Mouse (Mus musculus): ENCODE data around the gene Sspo. TPM values are rescaled to one million over a fixed set of nuclear protein-coding genes. Genes with fewer than 3 reads are reported as not detected.
A peak's percentile ranks its signal among the peaks of the same experiment; 100 is the strongest.
"Not testable (repeated sequence)": the region's sequence is repeated elsewhere in the genome, so short reads cannot be mapped to it uniquely, and the experiment has no call there.

Gene Sspo
- total RNA-seq, 2 experiments from 2014 or later: 0.16 to 1.1 TPM

DNA sequence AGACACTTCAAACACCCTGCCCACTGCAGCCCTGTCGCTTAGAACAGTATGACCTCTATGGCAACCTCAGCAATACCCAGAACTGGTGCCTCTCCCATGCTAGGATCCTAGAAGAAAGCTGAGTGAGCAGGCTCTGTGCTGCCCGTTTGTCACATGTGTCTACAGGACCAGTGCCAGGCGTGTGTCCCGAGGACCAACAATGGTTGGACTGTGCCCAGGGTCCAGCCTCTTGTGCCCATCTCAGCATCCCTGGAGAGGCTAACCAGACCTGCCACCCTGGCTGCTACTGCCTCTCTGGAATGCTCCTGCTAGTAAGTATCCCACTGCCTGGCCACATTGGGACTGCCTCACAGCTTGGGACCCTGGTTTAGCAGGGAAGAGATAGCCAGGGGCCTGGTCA, 30.4 kb downstream of the Sspo start:
- no peak for DNase-seq (ENCODE audit: low spot score in 2 of 2)

DNA sequence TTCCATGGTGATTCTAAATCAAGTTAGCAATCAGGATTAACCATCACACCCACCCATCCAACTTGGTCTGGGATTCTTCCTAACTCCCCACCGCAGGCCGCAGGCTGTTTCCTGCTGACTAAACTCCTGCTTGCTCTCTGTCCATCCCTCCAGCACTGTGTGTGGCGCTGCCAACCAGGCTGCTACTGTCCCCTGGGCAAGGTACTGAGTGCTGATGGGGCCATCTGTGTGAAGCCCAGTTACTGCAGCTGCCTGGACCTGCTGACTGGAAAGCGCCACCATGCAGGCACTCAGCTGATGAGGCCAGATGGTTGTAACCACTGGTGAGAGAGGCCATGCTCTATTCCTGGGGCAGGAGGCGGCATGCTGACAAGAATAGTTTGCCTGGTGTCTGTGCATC, 34.5 kb downstream of the Sspo start:
- no peak for DNase-seq (ENCODE audit: low spot score in 2 of 2)

DNA sequence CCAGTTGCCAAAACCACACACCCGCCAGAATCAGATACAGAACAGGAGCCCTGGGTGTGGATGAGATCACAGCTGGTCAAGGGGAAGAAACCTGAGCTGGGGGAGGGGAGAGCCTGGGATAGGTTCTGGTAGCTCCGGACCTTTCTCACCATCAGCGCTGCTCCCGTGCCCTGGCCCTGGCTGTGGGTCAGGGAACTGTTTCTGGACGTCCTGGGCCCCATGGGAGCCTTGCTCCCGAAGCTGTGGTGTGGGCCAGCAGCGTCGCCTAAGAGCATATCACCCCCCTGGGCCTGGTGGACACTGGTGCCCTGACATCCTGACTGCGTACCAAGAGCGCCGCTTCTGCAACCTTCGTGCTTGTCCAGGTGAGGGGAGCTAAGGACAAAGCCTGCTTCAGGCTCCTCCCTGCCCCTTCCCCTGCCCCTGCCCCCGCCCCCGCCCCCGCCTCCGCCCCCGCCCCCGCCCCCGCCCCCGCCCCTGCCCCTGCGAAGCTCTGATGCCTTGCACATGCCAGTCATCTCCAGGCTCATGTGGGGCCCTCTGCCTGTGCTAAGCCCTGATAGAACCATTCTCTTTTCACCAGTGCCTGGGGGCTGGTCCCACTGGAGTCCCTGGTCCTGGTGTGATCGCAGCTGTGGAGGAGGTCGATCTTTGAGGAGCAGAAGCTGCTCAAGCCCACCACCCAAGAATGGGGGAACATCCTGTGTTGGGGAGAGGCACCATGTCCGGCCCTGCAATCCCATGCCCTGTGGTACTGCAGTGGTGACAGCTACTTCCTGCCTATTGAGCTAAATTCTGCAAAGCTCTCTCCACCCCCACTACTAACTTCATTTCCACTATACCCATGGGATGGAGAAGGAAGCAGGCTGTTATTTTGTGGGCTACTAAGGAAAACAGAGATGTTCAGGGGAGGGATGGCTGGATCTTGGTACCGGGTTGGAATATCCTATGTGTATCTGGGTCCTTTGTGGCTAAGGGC, 40.0 kb downstream of the Sspo start:
- no peak for DNase-seq (ENCODE audit: low spot score in 2 of 2)

DNA sequence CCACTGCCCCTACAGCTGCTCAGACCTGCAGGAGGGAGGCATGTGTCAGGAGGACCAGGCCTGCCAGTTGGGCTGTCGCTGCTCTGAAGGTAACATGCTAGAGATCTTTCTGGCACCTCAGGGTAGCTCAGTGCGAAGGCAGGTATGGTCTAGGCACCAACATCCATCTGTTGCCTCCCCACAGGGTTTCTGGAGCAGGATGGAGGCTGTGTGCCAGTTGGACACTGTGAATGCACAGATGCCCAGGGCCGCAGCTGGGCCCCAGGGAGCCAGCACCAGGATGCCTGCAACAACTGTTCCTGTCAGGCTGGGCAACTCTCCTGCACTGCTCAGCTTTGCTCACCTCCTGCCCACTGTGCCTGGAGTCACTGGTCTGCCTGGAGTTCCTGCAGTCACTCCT, 41.7 kb downstream of the Sspo start:
- DNase-seq (ENCODE audit: low spot score in 2 of 2): no peak

DNA sequence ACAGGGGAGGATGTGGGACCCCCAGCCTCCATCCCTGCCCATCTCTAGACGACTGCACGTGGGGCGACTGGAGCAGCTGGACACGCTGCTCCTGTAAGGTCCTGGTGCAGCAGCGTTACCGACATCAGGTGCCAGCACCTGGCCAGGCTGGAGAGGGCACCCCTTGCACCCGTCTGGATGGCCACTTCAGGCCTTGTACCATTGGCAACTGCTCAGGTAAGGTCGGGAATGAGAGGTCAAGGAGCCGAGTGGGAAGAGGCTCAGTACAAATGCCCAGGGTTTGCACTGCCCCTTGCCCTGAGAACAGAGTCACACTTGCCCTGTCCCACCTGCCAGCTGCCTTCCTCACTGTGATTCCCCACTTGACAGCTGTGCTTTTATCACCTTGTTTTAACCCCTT, 43.3 kb downstream of the Sspo start:
- no peak for DNase-seq (ENCODE audit: low spot score in 2 of 2)

DNA sequence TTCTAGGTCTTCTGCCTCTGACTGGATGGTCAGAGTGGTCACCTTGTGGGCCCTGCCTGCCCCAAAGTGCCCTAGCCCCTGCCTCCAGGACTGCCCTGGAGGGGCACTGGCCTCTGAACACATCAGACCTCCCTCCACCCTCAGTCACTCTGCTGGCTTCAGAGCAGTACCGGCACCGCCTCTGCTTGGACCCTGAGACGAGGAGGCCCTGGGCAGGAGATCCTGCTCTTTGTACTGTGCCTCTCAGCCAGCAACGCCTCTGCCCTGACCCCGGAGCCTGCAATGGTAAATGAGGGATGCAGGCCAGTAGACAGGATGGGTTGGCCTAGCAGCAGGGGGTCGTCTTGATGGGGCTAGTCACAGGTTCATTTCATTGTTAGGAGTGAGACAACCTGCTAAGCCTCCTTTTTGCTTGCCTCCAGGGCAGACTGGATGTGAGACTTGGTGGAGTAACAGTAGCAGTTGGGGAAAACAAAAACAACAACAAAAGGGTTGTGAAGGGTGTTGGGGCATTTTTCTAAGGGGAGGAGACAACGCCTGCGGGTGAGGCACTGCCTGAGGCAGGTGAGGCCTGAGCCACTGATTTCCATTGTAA, 45.2 kb downstream of the Sspo start:
- DNase-seq (ENCODE audit: low spot score in 2 of 2): no peak

DNA sequence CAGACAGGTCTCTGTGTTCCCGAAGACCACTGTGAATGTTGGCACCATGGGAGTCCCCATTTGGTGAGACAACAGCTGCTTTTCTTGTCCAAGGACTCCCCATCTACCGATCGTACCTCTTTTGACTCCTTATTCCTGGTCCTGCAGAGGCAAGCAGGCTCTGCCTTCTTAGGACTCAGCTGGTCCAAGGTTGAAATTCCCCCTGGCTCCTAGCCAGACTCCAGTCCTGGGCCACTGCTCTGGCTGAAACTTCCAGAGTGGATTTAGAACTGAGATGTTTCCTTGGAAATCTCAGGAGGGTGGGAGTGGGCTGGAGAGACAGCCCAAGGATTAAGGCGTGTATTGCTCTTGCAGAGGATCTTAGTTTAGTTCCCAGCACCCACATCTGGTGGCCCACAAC, 49.5 kb downstream of the Sspo start:
- DNase-seq (ENCODE audit: low spot score in 2 of 2): no peak

DNA sequence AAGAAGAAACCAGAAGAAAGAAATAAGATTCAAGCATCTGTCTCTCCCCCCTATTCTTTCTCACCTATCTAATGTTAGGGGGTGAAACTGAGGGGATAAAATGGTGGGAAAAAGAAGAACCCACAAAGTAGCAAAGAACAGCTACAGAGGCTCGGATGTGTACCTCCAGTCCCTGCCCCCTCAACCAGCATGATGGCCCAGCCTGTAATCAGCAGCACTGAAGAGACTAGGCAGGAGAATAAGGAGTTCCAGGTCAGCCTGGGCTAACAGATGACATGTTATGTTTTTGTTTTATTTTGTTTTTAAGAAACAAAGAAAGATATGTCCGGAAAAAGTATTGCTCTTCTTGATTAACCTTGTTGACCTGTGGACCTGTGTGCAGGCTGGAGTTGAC, 55.8 kb downstream of the Sspo start:
- DNase-seq (ENCODE audit: low spot score in 2 of 2): no peak

DNA sequence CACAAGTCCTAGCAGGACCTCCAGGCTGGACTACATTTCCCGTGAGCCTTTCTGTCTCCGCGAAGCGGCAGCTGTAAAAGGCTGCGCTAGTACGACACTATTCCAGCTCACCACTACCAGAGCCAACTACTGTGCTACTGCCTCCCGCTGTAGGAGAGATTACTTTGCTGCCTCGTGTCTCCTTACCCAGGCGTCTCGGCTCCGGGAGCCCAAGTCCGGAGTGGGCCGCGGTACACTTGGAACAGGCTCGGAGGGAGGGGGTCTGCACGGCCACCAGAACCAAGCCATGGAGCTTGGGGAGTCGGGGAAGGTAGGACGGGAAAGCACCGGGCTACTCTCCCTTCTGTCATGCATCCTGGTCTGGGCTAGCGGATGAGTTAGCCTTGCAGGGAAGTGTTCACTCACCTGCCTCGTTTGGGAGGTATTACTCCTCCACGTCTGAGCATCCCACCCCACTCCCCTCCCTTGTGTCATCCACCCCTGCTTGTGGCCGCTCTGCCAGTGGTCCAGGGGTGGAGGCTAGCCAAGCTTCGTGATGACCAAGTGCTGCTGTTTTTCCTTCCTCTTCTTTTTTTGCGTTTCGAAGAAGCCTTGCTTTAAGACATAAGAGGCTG, 56.3 kb downstream of the Sspo start:
- peak; percentile 72 to 80 for DNase-seq (ENCODE audit: low spot score in 2 of 2)

DNA sequence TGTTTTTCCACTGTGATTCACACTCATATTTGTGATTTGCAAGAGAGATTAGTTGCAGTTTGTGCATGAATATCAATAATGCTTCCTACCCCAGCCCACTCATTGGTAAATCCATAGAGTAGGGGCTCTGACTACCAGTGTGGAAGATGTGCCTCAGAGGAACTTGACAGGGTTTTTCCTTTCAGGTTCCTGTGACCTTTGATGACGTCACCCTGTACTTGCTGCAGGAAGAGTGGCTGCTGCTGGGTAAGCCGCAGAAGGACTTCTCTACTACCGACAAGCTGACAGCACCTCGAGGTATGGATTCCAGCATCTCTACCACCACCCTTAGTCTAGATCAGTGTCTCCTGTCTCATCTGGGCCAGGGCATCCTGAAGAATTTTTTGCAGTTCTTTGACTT, 60.1 kb downstream of the Sspo start:
- DNase-seq (ENCODE audit: low spot score in 2 of 2): no peak

DNA sequence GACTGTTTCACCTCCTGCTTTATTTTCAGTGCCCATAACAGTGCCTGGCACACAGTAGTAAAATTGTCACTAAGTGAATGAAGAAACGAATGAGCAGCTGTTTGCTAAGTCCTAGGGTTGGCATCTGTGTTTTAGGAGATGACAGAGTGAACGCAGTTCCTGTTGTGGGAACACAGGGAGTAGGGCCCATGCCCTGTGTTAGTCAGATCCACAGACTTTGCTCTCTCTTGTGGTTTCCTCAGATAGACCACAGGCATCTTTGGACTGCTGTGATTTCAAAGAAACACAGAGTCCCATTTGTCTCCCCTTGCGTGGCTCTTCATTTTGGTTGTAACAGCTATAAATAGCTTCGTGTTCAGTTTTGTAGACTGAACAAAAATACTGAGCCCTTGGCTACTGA, 62.4 kb downstream of the Sspo start:
- DNase-seq (ENCODE audit: low spot score in 2 of 2): no peak

DNA sequence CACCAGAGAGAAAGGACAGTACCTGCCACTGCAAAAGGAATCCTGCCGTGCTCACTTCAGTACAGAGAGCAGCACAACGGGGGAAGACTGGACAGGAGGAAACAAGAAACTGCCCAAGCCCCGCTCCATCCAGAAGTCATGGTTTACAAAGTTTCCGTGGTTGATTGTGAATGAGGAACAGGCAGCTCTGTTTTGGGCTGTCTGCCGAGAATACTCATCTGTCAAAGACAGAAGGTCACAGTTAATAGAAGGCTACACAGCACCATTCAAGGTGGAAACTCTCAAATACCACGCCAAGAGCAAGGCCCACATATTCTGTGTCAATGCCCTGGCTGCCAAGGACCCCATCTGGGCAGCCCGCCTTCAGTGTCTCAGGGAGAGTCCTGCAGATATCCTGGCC, 63.8 kb downstream of the Sspo start:
- DNase-seq (ENCODE audit: low spot score in 2 of 2): no peak

DNA sequence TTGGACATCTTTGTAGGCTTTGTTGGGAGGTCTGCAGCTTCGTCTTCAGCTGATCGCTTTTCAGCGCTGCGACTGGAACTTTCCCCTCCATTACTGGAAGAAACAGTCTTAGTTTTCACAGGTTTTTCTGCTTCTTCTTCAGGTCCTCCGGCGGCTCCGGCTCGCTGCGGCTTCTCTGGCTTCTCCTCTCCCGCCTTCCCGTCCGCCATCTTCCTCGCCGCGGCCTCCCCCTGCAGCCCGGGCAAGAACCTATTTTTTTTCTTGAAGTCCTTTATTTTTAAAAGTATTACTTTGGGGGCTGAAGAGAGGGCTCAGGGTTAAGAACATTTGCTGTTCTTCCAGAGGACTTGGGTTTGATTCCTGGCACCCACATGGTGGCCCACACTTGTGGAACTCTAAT, 76.9 kb downstream of the Sspo start:
- DNase-seq (ENCODE audit: low spot score in 2 of 2): not testable (repeated sequence)

DNA sequence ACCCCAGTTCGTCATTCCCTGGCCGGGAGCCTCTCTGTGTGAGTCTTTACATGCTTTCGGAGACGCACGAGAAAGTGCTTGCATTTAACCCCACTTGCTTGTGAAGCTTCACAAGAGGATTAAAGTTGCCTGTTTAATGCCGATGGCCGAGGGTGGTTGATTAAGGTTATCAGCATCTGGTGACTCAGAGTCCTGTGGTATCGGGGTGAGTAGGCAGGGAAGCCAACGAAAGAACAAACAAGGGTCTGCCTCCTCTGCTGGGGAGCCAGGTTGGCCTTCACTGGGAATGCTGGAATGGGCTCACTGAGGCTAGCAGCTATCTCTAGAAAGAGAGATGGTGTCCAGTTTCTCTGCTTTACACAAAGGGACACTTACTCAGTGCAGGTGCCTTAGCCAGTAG, 79.9 kb downstream of the Sspo start:
- DNase-seq (ENCODE audit: low spot score in 2 of 2): no peak

DNA sequence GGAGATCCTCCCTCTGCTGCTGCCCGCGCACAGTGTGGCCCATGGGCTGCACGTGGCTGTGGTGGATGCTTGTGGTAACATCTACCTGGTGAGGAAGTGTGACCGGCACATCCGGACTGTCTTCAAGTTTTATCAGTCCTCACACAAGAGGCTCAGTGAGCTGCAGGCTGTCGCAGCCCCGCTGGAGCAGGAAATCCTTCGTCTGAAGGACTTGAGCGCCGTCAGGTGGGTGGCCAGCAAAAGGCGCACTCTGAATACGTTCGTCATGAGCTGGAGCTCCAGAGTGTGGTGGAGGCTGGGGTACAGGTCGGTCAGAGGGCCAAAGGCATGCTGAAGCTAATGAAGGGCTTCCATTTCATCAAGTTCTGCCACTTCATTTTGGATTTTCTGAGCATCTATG, 81.2 kb downstream of the Sspo start:
- no peak for DNase-seq (ENCODE audit: low spot score in 2 of 2)

DNA sequence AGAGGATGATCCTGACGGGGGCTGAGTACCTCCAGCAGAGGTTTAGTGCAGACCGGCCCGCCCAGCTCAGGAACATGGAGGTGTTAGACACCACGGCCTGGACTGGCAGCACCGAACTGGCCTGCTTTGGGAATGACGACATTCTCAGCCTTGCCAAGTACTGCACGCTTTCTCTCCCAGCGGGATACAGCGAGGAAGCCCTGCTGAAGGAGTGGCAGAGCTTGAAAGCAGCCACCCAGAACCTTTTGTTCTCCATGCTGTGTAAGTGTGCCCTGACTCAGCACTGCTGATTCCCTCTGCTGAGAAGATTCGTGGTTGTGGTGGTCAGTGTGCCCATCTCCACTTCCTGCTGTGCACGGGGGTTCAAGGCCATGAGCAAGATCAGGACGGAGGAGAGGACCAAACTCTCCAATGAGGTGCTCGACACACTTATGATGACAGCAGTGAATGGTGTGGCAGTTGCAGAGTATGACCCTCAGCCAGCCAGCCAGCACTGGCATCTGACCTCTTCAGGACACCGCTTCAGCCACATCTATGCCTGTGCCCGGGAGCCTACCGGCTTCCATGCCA, 81.9 kb downstream of the Sspo start:
- no peak for DNase-seq (ENCODE audit: low spot score in 2 of 2)

DNA sequence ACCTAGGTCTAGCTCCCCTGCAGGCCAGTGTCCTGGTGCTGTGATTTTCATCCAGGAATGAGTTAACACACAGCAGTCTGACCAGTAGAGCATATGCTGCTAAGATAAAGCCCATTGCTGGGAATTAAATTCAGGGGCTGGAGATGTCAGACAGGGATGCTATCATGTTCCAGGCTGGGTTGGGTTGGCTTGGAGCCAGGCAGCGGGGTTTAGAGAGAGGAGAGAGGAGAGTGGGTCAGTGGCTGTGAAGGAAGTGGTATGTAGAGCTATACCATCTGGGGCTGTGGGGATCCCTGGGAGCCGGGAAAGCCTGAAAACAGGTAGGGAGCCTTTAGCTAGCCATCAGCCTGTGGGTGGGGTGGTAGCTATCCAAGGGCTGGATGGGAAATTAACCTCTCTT, 82.8 kb downstream of the Sspo start:
- no peak for DNase-seq (ENCODE audit: low spot score in 2 of 2)

DNA sequence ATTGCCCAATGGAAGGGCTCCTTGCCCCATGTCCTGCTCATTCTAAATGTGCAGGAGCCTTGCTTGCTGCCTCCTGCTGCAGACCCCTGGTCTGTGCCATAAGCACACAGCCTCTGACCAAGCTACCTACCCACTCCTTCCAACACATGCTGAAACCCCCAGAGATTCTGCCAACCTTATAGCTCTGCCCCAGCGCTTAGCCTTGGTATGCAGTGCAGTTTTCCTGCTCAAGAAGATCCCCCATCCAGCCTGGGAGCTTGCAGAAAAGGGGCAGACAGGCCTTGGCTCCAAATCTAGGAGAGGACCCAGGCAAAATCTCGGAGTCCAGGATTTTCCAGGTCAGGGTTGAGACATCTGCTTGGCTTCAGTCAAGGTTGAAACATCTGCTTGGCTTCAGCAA, 85.4 kb downstream of the Sspo start:
- DNase-seq (ENCODE audit: low spot score in 2 of 2): no peak

DNA sequence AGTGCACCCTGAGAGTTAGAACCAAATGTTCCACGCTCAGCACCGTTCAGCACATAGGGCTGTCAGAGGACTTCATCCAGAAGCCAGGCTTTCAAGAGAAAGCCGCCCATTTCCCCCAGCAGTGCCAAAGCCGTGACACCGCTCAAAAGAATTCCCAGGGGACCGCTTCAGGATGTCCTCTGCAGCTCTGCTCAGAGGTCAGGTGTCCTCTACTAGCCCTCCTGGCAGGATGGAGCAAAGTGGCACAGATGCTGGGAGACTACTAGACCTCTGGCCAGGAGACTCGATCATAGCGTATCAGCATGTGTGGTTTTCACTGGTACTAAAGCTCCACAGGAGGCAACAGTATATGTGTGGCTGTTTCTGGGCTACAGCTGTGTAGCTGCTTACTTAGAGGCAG, 86.9 kb downstream of the Sspo start:
- no peak for DNase-seq (ENCODE audit: low spot score in 2 of 2)

DNA sequence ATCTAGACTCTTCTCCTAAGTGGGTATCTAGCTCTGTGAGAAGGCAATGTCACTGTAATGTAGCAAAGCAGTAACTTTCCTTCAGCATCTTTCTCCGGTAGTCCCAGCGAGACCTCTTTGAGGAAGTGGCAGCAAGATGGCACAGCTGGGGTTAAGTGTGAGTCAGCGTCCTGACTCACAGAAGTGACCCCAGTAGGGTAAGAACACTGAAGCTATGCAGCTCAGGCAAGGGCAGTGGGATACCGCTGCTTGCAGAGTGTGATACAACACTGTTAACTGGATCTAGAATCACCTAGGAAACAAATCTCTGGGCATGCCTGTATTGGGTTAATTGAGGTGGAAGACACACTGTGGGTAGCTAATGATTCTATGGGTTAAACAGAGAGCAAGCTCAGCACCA, 88.1 kb downstream of the Sspo start:
- DNase-seq (ENCODE audit: low spot score in 2 of 2): no peak

DNA sequence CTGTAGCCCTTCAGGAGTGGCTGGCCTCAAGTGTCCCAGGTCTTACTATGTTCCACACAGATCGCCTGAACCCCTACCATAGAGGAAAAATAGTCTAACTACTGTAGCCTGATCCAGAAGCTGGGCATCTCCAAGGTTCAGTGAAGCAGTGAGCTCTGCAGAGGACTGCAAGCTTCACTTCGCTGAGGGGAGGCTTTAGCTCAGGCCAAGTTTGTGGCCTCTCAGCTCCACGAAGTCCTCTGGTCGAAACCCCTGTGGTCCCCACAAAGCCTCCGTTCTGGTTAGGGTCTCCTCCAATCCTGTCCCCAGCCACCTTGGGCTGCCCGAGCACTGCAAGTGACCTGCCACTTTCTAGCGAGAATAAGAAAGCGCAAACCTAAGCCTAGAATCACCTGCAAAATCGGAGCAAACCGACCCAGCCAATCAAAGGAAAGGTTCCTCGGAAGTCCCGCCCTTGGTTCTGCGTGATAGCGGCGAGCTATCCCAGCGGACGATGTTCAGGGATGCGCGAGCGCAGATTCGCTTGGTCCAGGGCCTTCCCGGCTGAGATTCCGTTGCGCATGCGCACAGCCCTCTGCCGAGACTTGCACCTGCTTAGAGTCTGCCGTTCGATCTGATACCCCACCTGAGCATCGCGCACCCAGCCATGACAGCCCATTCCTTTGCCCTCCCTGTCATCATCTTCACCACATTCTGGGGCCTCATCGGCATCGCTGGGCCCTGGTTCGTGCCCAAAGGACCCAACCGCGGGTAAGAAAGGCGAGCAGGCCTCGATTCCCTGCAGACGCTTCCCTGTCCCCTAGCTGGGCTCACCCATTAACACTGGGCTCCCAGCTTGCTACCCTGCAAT, 89.3 kb downstream of the Sspo start, which contains the start of gene Atp6v0e2:
Gene Atp6v0e2, plus strand, starts transcription at position 511 of the 850 bp plus-strand sequence.
- DNase-seq (ENCODE audit: low spot score in 2 of 2): peak; percentile 91 to 93
